Mouse (Mus musculus) heart, adult 10 weeks (tissue): ENCODE measurements around the gene CK137956. TPM values are rescaled to one million over a fixed set of nuclear protein-coding genes. Genes with fewer than 3 reads are reported as not detected.

Source experiments
- polyA plus RNA-seq: library from polyadenylated mRNA; stranded (reverse); fragments of 350-450 nt; fragmentation: Illumina TruSeq; extraction: RNeasy Lipid Tissue Mini Kit (QIAGEN cat#74804); gene quantifications from one replicate; pipeline ENCODE4 v1.2.3, GENCODE M21; 2014; ENCODE audit warnings: low read depth, low replicate concordance

CK137956 gene
- polyA plus RNA-seq: not detected

DNA sequence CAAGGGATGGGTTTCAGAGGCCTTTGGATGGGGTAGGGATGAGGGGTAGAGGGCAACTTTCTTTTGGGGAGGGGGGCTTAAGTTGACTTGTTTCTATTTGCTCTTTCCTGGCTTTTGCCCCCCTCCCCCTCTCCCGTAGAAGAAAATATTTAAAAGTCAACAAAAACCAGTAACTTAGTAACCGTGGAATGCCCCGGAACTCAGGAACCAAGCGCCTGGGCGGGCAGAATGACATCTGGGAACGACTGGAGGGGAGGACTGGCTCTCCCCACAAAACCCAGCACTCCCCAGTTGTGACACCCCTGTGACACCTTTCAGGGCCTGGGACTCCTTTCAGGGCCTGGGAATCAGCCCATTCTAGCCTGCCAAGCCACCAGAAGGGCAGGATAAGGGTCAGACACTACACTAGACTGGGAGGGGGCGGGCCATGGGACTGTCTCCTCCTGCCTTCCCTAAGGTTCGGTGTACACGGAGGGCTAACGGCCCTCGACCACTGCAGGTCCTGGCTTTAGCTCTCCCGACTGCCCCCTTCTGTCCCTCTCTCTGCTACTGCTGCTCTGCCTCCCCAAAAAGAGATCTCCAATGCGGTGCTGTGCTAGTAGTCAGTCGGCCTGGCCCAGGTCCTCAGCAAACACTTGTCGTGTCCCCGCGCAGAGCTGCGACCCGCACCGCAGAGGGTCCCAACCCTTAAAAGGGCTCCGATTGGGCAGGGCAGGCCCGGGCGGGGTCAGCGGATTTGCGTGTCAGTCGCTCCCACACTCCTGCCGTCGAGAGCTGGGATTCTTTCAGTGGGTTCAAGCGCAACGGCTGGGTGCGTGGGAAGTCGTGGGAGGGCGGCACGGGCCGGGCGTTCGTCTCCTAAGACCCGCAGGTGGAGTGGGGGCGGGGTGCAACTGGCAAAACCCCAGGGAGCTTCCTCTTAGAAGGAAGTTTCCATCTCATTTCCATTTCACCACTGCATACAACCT lies at the start of gene CK137956:
TSS of gene CK137956 (minus strand) at position 51 of the 968 bp plus-strand sequence.

DNA sequence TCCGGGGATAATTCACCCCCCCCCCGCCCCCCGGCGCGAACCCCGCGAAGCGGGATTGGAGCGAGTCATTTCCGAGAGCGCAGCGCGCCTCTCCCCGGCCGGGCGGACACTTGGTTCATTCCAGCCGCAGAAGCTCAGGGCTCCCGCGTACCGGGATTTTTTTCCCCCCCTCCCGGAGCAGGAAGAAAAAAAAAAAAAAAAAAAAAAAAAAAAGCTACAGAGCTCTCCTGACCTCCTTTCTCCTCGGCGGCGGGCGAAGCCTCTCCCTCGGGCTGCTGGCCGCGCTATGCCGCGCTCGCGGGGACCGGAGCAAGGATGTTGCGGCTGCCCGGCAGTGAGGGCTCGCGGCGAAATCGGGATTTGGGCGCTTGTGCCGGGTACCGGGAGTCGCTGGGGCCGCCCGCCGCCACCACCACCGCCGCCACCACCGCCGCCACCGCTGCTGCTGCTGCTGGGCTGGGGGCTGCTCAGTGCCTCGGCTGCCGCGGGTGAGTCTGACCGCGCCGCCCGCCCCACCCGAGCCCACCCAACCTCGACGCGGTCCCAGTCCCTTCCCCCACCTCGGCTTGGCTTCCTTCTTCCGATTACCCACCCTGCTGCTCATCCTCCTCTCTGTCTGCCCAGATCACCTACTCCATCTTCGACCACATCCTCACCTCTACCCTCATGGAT lies 17.2 kb upstream of the CK137956 start, which contains the start of gene Csmd2:
TSS of gene Csmd2 (plus strand) at position 74 of the 672 bp plus-strand sequence.

Other genes with a start within 250 kb of the CK137956 start
- gene Csmd2, start 16.9 kb upstream of the CK137956 start, polyA plus RNA-seq: not detected